Mouse (Mus musculus) urinary bladder, postnatal 25 days (tissue): Measurements from ENCODE around the gene Pan2.
A peak's percentile ranks its signal among the peaks of the same experiment; 100 is the strongest.
"Not testable (repeated sequence)": the region's sequence is repeated elsewhere in the genome, so short reads cannot be mapped to it uniquely, and the experiment has no call there.

ENCODE experiments used
- DNase-seq: peaks from one replicate; pipeline ENCODE4 v3.0.0; 2022; ENCODE audit warnings: low spot score

Gene Pan2

DNA sequence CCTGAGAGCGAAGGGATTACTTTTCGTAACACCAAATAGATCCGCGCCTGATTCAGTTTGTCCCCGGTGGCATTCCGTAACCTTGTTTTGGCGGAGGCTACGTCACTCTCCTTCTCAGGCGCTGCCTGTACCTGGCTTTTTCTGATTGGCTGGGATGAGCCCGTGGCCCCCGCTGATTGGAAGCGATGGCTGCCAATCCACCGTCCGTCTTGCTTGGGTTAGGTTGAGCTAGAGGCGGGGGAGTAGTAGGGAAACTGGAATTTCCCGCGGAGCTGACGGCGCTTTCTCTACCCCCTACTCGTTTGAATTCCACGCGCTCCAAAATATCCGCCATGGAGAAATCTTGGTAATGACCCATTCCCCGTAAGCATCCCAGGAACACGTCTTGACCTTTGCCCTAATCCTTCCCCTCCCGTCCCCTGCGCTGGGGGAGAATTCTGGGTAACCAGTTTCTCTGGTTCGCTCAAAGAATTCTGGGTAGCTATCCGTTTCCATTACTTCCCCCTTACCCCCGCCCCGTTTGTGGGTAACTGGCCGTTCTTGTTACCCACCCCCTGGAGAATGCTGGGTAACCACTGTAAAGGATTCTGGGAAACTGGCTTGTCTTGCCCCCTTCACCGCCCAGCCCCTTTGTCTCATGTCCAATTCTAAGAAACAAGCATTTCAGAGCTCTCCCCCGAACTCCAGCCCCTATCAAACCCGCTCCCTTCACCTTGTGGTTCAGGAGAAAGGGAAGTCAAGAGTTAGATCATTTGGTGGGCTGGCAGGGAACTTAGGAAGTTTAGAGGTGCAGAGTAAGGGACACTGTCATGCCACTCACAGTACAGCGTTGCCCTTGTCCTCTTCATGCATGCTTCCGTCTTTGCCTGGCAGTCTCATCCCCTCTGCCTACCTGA, at the start of gene Pan2:
TSS of gene Pan2 (plus strand) at position 210 of the 896 bp plus-strand sequence.
- peak; percentile 98 for DNase-seq

DNA sequence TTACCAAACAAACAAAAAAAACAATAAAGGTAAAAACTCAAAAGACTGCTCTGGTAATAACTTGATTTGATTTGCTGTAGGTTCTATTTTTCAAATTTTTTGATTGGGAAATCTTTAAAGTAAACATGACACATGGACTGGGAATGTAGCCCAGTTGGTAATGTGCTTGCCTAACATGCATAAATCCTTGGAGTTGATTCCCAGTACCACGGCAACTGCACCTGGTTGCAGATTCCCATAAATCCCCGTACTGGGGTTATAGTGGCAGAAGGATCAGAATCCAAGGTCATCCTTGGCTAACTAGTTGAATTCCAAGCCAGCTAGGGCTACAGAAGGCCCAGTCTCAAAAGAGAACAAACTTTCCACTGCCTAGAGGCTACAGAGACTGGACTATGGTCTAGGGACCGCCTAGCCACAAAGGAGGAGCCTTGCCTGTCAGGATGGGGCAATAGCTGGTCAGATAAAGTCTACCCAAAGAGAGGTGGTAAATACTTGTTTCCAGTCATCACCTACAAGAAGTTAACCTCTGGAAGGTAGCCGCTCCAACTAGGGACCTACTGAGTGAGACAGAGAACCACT, 49.4 kb upstream of the Pan2 start, which contains the start of gene Apon:
TSS of gene Apon (plus strand) at position 420 of the 579 bp plus-strand sequence.
- DNase-seq, result no peak

DNA sequence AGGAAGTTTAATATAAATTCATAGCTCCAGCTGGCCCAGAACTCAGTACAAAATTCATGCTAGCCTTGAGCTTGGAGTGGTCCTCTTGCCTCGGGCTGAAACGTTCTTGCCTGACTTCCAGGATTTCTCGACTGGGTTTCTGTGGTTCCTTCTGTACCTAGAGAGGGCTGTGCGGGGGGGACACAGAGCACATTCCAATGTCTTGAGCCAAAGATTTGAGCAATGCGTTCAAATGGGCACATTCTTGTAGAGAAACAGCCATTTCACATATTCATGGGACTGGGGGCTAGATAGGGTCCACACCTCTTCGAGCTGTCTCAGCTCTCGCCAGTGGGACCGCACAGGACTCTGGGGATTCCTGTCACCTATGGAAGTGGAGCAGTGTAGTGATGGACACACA, 47.2 kb upstream of the Pan2 start:
- DNase-seq, result no peak

GRCm38 (mm10) chr10:128256328-128256727, 46.8 kb upstream of the Pan2 start:
- DNase-seq, result no peak

- DNase-seq, result no peak
These were observed 44.2 kb upstream of the Pan2 start for GRCm38 (mm10) chr10:128258953-128259352.

GRCm38 (mm10) chr10:128259946-128260345, 43.2 kb upstream of the Pan2 start:
- no peak for DNase-seq

- not testable (repeated sequence) for DNase-seq
These were observed 42.8 kb upstream of the Pan2 start for GRCm38 (mm10) chr10:128260376-128260775.

GRCm38 (mm10) chr10:128262300-128262699, 40.8 kb upstream of the Pan2 start:
- DNase-seq, result no peak

DNA sequence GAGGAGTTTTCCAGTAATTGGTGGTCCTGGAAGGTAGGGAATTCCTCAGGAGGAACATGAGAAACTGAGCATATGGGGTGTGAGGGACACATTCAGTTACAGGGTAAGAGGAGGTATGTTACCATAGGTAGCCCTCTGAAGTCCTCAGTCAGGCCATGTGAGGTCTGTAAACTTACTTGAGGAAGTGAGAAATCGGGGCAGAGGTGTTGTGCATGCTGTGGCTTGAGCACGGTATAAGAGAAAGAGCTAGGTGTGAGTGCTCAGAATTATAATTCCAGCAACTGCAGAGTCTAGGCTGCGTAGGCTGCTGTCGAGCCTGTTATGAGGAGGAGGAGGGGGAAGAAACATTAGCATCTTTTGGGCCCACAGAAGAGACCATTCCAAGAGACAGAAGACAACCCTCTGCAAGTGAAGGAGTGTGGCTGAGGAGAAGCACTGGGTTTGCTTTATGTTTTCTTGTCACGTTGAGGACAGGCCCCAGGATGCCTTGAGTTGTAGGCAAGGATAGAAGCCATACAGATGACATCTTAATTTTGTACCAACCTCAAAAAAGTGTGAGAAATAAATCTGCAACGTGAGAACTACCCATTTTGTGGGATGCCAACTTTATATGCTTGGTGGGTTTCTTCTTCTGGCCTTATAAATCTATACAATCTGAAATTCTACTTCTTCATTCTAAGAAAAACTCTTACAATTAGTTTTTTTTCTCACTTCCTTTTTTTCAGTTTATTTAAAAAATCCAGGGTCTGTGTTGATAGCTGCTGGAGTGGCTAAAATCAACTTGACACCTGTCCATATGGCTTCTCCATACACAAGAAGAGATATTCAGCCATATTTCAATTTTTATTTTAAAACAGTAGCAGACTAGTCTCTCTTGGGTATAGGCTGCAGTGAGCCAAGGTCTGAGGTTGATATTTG, 39.5 kb upstream of the Pan2 start:
- no peak for DNase-seq

DNA sequence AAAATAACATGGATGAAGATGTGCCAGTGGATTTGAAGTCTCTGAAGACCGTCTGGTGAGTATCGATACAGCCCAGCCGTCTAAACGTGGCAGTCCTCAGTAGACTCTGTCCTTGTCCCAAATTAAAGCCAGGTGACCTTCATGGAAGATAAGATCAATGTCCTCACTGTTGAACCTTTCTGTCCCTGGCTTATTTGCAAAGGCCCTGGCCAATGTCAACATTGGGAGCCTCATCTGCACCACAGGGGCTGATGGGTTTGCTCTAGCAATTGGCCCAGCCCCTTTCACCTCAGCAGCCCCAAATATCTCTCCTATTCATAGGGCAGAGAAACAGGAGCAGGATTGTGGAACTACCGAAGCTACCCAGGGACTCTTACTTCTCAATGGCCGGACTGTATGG, 34.8 kb upstream of the Pan2 start, which contains the start of gene Apof:
TSS of gene Apof (plus strand) at position 301 of the 400 bp plus-strand sequence.
- no peak for DNase-seq

- no peak for DNase-seq
These were observed 33.8 kb upstream of the Pan2 start for GRCm38 (mm10) chr10:128269206-128269910.

GRCm38 (mm10) chr10:128270287-128270841, 32.8 kb upstream of the Pan2 start, which contains the start of gene Stat2:
Gene Stat2, plus strand, starts transcription at chr10:128270559.
- DNase-seq, result peak; percentile 93

DNA sequence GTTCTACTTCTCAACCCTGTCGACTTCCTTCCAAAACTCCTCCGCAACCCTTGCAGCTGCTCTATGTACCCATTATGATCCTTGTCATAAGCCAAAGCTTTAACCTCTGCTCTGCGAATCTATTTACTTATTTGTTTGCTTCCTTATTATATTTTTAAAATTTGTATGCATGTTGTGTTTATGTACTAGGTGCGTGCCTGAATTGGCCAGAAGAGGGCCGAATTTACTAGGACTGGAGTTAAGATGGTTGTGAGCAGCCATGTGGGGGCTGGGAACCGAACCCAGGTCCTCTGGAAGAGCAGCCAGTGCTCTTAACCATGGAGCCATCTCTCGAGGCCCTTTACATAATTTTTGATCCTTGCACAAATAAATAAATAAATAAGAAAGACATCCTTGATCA, 32.3 kb upstream of the Pan2 start:
- no peak for DNase-seq

GRCm38 (mm10) chr10:128271883-128272282, 31.3 kb upstream of the Pan2 start:
- no peak for DNase-seq

DNA sequence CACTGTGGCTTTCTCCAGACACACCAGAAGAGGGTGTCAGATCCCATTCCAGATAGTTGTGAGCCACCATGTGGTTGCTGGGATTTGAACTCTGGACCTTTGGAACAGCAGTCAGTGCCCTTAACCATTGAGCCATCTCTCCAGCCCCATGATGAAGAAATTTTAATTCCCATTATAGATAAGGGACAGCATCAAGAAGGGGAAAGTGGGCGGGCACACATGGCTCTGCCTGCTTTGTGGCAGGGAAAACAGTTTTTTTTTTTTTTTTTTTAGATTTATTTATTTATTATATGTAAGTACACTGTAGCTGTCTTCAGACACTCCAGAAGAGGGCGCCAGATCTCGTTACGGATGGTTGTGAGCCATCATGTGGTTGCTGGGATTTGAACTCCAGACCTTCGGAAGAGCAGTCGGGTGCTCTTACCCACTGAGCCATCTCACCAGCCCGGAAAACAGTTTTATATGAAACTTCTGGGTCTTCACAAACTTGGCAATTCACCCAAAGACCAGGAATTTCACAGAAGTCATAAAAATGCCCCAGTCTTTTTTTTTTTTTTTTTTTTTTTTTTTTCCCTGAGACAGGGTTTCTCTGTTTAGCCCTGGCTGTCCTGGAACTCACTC, 30.2 kb upstream of the Pan2 start:
- not testable (repeated sequence) for DNase-seq

GRCm38 (mm10) chr10:128275374-128275773, 27.8 kb upstream of the Pan2 start:
- not testable (repeated sequence) for DNase-seq

- DNase-seq, result no peak
These were observed 25.0 kb upstream of the Pan2 start for GRCm38 (mm10) chr10:128278158-128278557.

GRCm38 (mm10) chr10:128280943-128281342, 22.2 kb upstream of the Pan2 start:
- DNase-seq, result no peak

GRCm38 (mm10) chr10:128281682-128282081, 21.5 kb upstream of the Pan2 start:
- no peak for DNase-seq

DNA sequence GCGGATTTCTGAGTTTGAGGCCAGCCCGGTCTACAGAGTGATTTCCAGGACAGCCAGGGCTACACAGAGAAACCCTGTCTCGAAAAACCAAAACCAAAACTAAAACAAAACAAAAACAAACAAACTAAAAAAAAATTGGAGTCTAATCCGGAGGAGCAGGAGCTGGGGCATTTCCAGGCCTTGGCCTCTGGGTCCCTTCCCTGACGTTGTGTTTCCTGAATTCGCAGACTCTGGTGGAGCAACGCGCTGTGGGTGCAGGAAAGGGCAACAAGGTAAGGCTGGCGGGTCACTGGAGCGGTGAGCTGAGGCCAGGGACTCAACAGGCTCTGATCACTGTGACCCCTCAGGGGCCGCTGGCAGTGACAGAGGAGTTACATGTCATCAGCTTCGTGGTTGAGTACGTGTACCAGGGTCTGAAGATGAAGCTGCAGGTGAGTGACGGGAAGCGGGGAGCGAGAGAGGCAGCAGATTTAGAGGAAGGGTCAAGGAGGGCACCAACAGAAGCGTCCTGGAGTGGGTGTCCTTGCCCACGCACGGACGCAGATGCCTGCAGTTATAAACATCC, 20.2 kb upstream of the Pan2 start:
- no peak for DNase-seq
